Mouse (Mus musculus) kidney, postnatal 10 days (tissue): ENCODE results near the gene Psip1.

ENCODE experiments used
- DNase-seq: peaks from one replicate; pipeline ENCODE4 v3.0.0; 2021; ENCODE audit warnings: mixed read lengths

The Psip1 gene

GRCm38 (mm10) chr4:83414241-83414824, 71.9 kb downstream of the Psip1 start:
- no peak for DNase-seq

GRCm38 (mm10) chr4:83412060-83412459, 74.2 kb downstream of the Psip1 start:
- no peak for DNase-seq

GRCm38 (mm10) chr4:83409867-83410505, 76.3 kb downstream of the Psip1 start:
- DNase-seq, result no peak

- no peak for DNase-seq
Observed at GRCm38 (mm10) chr4:83407688-83408087, 78.6 kb downstream of the Psip1 start.
